Mouse (Mus musculus) gastrocnemius, adult 2 months (tissue): ENCODE data around the gene Arhgap45. TPM values are rescaled to one million over a fixed set of nuclear protein-coding genes. Genes with fewer than 3 reads are reported as not detected.

Experiments
- DNase-seq: peaks from one replicate; pipeline ENCODE4 v3.0.0; 2022
- H3K27ac ChIP-seq: fragments of 200-600 bp; 2 replicates; pipeline ENCODE4 v1.8.1; 2022; ENCODE audit warnings: mild to moderate bottlenecking
- H3K4me3 ChIP-seq: fragments of 200-600 bp; 2 replicates; pipeline ENCODE4 v1.8.1; 2022; ENCODE audit warnings: mild to moderate bottlenecking, moderate library complexity
- CTCF ChIP-seq: fragments of 200-600 bp; IDR thresholded peaks from 2 replicates; pipeline ENCODE4 v1.8.1; 2022; ENCODE audit warnings: antibody characterized with exemption, mild to moderate bottlenecking, moderate library complexity
- intact Hi-C: fragments of 180-260 bp; cut with DNase I; formaldehyde crosslinking; loops from one replicate; pipeline ENCODE4 v1.15.1; 2025
- long read RNA-seq, 2 experiments: library from polyadenylated mRNA; stranded (forward); transcript quantifications; one replicate each; pipeline ENCODE4 v2.0.0; 2021
- total RNA-seq, 2 experiments: library from RNA; stranded (reverse); gene quantifications; 2 replicates each; pipeline ENCODE4 v1.2.3; 2021

Gene Arhgap45
- total RNA-seq, result 1 to 10 TPM in 1 of 2 experiments, under 1 TPM in 1; 0.97 to 1.4 TPM
- long read RNA-seq, experiment 1, partial matches to known transcripts, result 1 of 3 reads
- long read RNA-seq, experiment 1, other reads (novel, unspliced or antisense), result 0 of 3 reads
- long read RNA-seq, experiment 2, result 0 reads

DNA sequence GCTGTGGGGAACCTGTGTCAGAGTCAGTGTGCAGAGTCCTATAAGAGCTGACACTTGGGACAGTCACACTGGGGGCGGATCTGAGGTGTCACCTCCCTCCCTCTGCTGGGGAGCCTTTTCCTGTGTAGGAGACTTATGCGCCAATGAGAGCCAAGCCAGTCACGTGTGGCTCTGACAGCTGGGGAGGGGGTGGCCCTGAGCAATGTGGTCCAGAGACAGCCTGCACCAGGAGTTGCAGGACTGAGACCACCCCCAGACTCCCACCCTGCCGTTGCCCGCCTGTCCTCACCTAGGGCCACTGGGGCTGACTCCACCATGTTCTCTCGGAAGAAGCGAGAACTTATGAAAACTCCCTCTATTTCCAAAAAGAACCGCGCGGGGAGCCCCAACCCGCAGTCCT lies at the start of gene Arhgap45:
Gene Arhgap45 (plus strand): TSS at position 143 of the 400 bp plus-strand sequence.
- no peak for TF ChIP-seq CTCF
- intact Hi-C loops, result no loop called here
- H3K27ac ChIP-seq, result peak within 1 kb of the TSS; percentile 38
- DNase-seq, result no peak
- H3K4me3 ChIP-seq, result peak within 1 kb of the TSS; percentile 55

DNA sequence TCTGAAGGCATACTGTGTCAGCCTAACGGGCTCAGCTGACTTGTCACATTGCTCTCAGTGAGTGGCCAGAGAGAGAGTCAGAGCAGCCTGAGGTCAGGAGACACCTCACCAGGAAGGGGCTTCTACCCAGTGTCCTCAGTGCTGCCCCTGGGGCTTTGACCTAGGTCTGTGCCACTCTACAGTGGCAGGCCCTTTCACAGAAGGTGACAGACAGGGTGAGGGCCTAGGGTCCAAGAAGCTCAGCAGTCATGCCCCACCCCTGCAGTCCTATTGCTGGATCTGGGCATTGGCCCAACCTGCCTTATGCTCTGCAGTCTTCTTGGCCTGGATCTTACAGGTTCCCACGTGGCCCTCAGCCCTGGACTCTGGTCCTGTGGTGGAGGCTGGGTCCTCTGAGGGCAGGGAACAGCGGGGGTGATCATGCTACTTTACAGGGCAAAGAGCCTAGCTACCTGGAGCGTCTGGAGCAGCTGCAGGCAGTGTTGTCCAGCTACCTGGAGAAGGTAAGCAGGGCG lies 49.5 kb upstream of the Arhgap45 start:
- intact Hi-C loops, result no loop called here
- H3K4me3 ChIP-seq, result no peak overlapping the region
- peak overlapping the region; percentile 75 for H3K27ac ChIP-seq
- TF ChIP-seq CTCF, result no peak
- DNase-seq, result peak; percentile 71

DNA sequence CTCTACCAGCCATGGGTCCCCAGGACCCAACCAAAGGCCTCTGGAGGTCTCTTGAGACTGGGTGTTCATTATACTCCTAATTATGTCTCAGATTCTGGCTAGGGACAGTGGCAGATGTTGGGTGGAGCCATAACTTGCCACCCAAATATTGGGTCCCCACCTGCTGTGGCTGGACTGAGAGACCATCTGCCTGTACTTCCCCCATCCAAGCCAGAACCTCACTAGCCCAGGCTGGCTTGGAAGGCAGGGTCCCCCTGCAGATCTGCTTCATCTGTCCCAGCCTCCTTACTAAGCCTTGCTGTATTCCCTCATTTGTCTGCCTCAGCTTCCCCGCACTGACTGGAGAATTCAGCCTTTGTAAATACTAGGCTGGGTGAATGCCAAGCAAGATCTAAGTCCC lies 48.3 kb upstream of the Arhgap45 start:
- Histone ChIP-seq H3K4me3 (no peak overlapping the region), H3K27ac (no peak overlapping the region)
- no peak for DNase-seq
- intact Hi-C loops, result no loop called here
- no peak for TF ChIP-seq CTCF

DNA sequence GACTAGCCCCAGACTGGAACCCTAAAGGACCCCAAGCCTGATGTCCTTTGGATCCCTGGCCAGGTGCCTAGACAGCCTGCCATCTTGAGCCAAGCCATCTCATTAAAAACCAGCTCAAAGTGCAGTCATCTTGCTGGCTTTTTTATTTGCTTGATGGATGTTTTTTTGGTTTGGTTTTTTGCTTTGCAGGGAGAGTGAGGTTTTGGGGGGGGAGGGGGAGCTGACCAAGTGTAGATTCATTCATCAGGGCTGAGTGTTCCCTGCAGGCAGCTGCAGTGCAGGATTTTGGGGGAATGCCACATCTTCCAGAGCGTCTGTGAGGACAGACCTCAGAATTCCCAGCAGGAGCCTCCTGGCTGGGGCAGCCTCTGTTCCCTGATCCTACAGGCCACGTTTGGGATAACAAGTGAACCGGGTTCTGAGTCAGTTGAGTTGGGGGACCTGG lies 47.3 kb upstream of the Arhgap45 start:
- DNase-seq, result no peak
- no peak for TF ChIP-seq CTCF
- intact Hi-C loops, result no loop called here
- H3K27ac ChIP-seq, result no peak overlapping the region
- H3K4me3 ChIP-seq, result no peak overlapping the region

DNA sequence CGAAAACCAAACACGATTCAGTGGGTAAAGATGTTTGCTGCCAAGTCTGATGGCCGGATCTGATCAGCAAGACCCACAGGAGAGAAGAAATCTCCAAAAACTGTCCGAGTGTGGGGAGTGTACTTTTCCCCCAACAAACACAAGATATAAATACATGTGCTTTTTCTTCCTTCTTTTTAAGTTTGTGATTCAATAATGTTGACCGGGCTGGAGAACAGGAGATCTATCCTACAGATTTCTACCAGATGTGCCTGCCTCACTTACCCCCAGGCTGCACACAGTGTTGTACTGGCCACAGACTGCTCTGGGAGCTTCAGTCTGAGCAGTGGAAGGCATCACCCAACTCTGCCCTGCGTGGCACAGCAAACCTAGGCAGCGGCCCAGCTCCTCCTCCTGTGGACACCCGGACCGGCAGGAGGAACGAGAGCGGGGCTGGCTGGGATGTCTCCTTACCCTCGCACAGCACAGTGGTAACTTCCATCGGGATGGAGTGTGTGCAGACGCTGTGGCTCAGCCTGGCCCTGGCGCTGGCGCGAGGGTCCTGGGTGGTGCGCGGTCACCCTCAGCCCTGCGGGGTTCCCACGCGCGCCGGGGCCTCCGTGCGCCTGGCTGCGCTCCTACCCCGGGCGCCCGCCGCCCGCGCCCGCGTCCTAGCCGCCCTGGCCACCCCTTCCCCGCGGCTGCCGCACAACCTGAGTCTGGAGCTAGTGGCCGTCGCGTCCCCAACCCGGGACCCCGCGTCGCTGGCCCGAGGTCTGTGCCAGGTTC lies 45.9 kb upstream of the Arhgap45 start, which contains the start of gene Grin3b:
Gene Grin3b (plus strand): TSS at position 301 of the 768 bp plus-strand sequence.
- Histone ChIP-seq H3K27ac (no peak within 1 kb of the TSS), H3K4me3 (peak within 1 kb of the TSS; percentile 50)
- DNase-seq, result no peak
- no peak for TF ChIP-seq CTCF
- intact Hi-C loops, result no loop called here

DNA sequence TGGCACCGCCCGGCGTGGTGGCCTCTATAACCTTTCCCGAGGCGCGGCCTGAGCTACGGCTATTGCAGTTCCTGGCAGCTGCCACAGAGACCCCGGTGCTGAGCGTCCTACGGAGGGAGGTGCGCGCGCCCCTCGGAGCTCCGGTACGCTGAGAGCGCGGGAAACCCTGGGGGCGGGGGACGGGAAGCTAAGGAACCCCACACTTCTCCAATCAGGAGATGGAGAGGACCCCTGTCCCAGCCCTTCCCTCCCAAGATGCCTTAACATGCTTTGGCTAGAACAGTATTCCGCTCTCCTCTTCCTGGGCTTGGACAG lies 45.3 kb upstream of the Arhgap45 start:
- Histone ChIP-seq H3K4me3 (peak overlapping the region; percentile 50), H3K27ac (no peak overlapping the region)
- TF ChIP-seq CTCF, result no peak
- DNase-seq, result no peak
- intact Hi-C loops, result no loop called here

DNA sequence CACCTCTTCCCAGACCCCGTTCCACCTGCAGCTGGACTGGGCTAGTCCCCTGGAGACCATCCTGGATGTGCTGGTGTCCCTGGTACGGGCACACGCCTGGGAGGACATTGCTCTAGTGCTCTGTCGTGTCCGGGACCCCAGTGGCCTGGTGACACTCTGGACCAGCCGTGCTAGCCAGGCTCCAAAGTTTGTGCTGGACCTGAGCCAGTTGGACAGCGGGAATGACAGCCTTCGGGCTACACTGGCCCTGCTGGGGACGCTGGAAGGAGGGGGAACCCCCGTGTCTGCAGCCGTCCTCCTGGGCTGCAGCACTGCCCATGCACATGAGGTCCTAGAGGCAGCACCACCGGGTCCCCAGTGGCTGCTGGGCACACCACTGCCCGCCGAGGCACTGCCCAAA lies 43.6 kb upstream of the Arhgap45 start:
- intact Hi-C loops, result no loop called here
- peak; percentile 64 for DNase-seq
- Histone ChIP-seq H3K27ac (no peak overlapping the region), H3K4me3 (no peak overlapping the region)
- TF ChIP-seq CTCF, result no peak

DNA sequence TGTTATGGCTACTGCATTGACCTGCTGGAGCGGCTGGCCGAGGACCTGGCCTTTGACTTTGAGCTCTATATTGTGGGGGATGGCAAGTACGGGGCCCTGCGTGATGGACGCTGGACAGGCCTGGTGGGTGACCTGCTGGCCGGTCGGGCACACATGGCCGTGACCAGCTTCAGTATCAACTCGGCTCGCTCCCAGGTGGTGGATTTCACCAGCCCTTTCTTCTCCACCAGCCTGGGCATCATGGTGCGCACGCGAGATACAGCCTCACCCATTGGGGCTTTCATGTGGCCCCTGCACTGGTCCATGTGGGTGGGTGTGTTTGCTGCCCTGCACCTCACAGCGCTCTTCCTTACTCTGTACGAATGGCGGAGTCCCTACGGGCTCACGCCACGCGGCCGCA lies 42.4 kb upstream of the Arhgap45 start:
- intact Hi-C loops, result no loop called here
- no peak for DNase-seq
- H3K27ac ChIP-seq, result no peak overlapping the region; the same call in 1 of the 2 replicates
- no peak for TF ChIP-seq CTCF
- no peak overlapping the region for H3K4me3 ChIP-seq

DNA sequence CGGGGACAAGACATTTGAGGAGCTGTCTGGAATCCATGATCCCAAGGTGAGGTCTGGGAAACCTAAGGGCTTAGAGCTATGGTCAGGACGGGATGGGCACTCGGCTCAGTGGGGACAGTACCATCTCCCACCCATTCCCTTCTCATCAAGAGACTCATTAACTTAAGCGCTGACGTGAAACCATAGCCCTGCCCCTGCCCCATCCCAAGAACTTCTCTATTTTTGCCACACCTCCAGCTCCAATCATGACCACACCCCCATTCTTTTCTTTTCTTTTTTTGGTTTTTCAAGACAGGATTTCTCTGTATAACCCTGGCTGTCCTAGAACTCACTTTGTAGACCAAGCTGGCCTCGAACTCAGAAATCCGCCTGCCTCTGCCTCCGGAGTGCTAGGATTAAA lies 41.8 kb upstream of the Arhgap45 start:
- Histone ChIP-seq H3K27ac (no peak overlapping the region), H3K4me3 (no peak overlapping the region)
- intact Hi-C loops, result no loop called here
- no peak for TF ChIP-seq CTCF
- DNase-seq, result no peak

DNA sequence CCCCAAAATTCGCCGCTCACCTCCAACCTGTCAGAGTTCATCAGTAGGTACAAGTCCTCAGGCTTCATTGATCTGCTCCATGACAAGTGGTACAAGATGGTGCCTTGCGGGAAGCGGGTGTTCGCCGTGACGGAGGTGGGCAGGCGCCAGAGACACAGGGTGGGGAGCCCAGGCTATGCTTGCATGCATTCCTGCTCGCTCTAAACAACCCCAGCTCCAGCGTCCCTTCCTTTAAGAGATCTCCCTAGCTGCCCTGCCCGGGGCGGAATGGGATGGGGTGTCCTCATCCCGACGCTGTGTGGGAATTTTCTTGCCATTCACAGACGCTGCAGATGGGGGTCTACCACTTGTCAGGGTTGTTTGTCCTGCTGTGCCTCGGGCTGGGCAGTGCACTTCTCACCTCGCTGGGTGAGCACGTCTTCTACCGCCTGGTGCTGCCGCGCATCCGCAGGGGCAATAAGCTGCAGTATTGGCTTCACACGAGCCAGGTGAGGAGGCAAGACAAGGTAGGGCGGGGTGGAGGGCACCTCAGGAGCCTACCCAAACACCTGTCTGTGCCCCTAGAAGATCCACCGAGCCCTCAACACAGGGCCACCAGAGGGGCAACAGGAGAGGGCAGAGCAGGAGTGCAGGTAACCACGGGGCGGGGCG lies 40.3 kb upstream of the Arhgap45 start:
- H3K27ac ChIP-seq, result no peak overlapping the region
- no peak for TF ChIP-seq CTCF
- intact Hi-C loops, result no loop called here
- no peak for DNase-seq
- no peak overlapping the region for H3K4me3 ChIP-seq

DNA sequence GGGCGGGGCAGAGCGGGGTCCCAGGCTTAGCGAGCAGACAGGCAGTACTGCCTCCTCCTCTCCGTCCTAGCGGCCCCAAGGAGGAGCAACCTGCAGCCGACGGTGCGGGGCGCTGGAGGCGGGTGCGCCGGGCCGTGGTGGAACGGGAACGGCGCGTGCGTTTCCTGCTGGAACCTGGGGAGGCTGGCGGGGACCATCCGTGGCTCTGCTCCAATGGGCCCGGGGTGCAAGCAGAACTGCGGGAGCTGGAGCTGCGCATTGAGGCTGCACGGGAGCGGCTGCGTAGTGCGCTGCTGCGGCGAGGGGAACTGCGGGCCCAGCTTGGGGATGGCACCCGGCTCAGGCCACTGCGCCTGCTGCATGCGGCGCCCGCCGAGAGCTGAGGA lies 39.7 kb upstream of the Arhgap45 start:
- intact Hi-C loops, result no loop called here
- no peak for TF ChIP-seq CTCF
- DNase-seq, result no peak
- Histone ChIP-seq H3K27ac (no peak overlapping the region), H3K4me3 (no peak overlapping the region)

DNA sequence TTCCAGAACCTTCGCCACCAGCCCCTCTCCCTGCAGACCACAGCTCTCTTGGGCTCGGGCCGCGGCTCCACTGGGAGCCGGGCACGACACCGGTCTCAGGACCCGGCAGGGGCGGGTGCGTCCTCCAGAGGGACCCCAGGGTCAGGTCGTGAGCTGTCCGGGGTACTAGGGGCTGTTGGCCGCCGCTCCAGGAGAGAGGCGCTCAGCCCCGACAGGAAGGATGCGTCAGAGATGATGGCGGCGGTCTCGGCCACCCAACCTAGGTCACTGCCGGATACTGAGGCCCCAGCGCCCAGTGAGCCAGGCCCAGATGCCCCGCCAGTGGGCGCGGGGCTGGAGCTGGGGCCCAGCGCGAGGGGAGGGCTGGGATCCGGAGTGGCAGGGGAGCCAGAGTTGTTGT lies 39.1 kb upstream of the Arhgap45 start:
- Histone ChIP-seq H3K27ac (no peak overlapping the region), H3K4me3 (no peak overlapping the region)
- no peak for TF ChIP-seq CTCF
- no peak for DNase-seq
- intact Hi-C loops, result no loop called here

DNA sequence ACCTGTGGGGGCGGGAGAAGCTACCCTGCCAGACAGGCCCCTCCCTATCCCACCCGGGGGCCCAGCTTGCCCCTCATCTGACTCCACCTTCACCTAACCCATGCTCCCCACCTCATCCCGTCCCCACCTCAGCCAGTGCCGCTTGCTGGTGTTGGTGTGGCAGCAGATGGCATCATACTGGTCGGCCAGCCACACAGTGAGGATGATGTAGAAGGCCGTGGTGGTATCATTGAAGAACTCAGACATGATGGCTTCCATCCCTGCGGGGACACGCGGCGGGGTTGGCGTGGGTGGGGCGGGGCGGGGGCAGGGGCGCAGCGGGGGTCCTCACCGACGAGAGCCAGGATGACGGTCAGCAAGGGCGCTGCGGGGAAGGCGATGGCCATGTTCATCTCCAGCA lies 38.4 kb upstream of the Arhgap45 start:
- H3K27ac ChIP-seq, result no peak overlapping the region
- TF ChIP-seq CTCF, result no peak
- no peak for DNase-seq
- intact Hi-C loops, result no loop called here
- H3K4me3 ChIP-seq, result no peak overlapping the region
